Mouse (Mus musculus) kidney, embryonic 14.5 days (tissue): ENCODE data around the gene Fzd4. TPM values are rescaled to one million over a fixed set of nuclear protein-coding genes. Genes with fewer than 3 reads are reported as not detected.

Source experiments
- ATAC-seq: fragments of 200-750 bp; cut with Nextera tagmentation; 2 replicates; pipeline ENCODE4 v1.8.0; 2017; ENCODE audit warnings: moderate number of reproducible peaks, mild to moderate bottlenecking, moderate TSS enrichment, moderate library complexity; ENCODE audit not compliant: low FRiP score, low TSS enrichment
- H3K27ac ChIP-seq: fragments of 300-500 bp; sonication (generic); 2 replicates; pipeline ENCODE4 v1.5.1; 2014; ENCODE audit warnings: low read depth, mild to moderate bottlenecking, low read length, moderate library complexity, mixed read lengths
- H3K27me3 ChIP-seq: fragments of 300-500 bp; sonication (generic); 2 replicates; pipeline ENCODE4 v1.6.1; 2014; ENCODE audit warnings: mild to moderate bottlenecking, low read length; ENCODE audit not compliant: control insufficient read depth, insufficient read depth
- H3K36me3 ChIP-seq: fragments of 300-500 bp; sonication (generic); 2 replicates; pipeline ENCODE4 v1.6.1; 2014; ENCODE audit warnings: low read length, mixed read lengths; ENCODE audit not compliant: control insufficient read depth, insufficient read depth
- H3K4me1 ChIP-seq: fragments of 300-500 bp; sonication (generic); 2 replicates; pipeline ENCODE4 v1.6.1; 2014; ENCODE audit warnings: low read length, mixed read lengths; ENCODE audit not compliant: control insufficient read depth, insufficient read depth
- H3K4me2 ChIP-seq: fragments of 300-500 bp; sonication (generic); replicated peaks from 2 replicates; pipeline ENCODE4 v1.6.1; 2014; ENCODE audit warnings: low read depth, mild to moderate bottlenecking, low read length
- H3K4me3 ChIP-seq: fragments of 300-500 bp; sonication (generic); 2 replicates; pipeline ENCODE4 v1.5.1; 2014; ENCODE audit warnings: mild to moderate bottlenecking, low read length
- H3K9ac ChIP-seq: fragments of 300-500 bp; sonication (generic); 2 replicates; pipeline ENCODE4 v1.6.1; 2014; ENCODE audit warnings: low read depth, mild to moderate bottlenecking, low read length, moderate library complexity
- H3K9me3 ChIP-seq: fragments of 300-500 bp; sonication (generic); 2 replicates; pipeline ENCODE4 v1.6.1; 2016; ENCODE audit warnings: low read length; ENCODE audit not compliant: control insufficient read depth
- WGBS: fragments of 180-500 bp; shearing (Covaris S2); extraction: QIAGEN DNeasy Blood & Tissue Kit; methylation state at CpG from one replicate; pipeline ENCODE4 v1.1.7; 2014; 5-methylcytosine and 5-hydroxymethylcytosine counted together
- polyA plus RNA-seq: library from polyadenylated mRNA; unstranded; fragments of >200 nt; fragmentation: Nextera tagmentation; extraction: Ambion mirVana; gene quantifications from 2 replicates; pipeline ENCODE4 v1.2.1, GENCODE M21; 2014

Fzd4 gene
- polyA plus RNA-seq, 1 experiment from 2014 or later: 42.0 TPM

DNA sequence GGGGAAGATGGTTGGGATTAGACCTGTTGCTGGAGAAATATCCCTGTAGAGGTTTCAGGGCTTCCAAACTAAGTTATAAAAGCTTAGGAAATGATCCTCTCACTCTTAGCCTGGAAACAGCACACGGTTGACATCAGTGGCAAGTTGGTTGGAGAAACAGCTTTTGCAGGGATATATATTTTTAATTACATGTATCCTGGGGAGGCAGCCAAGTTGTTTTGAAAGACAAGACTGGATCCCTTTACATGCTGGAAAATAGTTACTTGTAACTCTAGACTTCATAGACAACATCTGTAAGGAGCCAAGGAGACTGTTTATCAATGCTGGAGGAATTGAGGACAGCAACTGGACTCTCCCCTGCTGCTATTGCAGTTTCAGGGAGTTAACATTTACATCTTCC, 1.9 kb downstream of the Fzd4 start:
- Histone ChIP-seq H3K27me3 (no peaks in the 10 kb centered on the region), H3K9me3 (no peaks in the 10 kb centered on the region), H3K27ac (0 out of 2 replicates have a peak overlapping the region, but pooled peaks have one; percentile 19), H3K4me2 (peak overlapping the region; percentile 57), H3K4me3 (peak overlapping the region; percentile 93), H3K36me3 (peaks cover 30% of the 10 kb centered on the region; the same call in 1 of the 2 replicates), H3K9ac (peak overlapping the region; percentile 63), H3K4me1 (peaks cover 59% of the 10 kb centered on the region)
- 6% methylated on average over 1 of the region's 1 CpGs for WGBS
- no peak for ATAC-seq

DNA sequence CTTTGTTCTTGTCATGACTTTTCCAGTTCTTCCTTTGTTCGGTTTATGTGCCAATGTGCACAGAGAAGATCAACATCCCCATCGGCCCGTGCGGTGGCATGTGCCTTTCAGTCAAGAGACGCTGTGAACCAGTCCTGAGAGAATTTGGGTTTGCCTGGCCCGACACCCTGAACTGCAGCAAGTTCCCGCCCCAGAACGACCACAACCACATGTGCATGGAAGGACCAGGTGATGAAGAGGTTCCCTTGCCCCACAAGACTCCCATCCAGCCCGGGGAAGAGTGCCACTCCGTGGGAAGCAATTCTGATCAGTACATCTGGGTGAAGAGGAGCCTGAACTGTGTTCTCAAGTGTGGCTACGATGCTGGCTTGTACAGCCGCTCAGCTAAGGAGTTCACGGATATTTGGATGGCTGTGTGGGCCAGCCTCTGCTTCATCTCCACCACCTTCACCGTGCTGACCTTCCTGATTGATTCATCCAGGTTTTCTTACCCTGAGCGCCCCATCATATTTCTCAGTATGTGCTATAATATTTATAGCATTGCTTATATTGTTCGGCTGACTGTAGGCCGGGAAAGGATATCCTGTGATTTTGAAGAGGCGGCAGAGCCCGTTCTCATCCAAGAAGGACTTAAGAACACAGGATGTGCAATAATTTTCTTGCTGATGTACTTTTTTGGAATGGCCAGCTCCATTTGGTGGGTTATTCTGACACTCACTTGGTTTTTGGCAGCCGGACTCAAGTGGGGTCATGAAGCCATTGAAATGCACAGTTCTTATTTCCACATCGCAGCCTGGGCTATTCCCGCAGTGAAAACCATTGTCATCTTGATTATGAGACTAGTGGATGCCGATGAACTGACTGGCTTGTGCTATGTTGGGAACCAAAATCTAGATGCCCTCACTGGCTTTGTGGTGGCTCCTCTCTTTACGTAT, 3.1 kb downstream of the Fzd4 start:
- no peak for ATAC-seq
- Histone ChIP-seq H3K27ac (peak overlapping the region; percentile 63), H3K36me3 (peaks cover 36% of the 10 kb centered on the region; the same call in 1 of the 2 replicates), H3K27me3 (no peaks in the 10 kb centered on the region), H3K9ac (peak overlapping the region; percentile 50), H3K4me3 (peak overlapping the region; percentile 93), H3K4me2 (peak overlapping the region; percentile 57), H3K4me1 (peaks cover 48% of the 10 kb centered on the region), H3K9me3 (no peaks in the 10 kb centered on the region)
- WGBS: 56% methylated on average over 24 of the region's 24 CpGs

DNA sequence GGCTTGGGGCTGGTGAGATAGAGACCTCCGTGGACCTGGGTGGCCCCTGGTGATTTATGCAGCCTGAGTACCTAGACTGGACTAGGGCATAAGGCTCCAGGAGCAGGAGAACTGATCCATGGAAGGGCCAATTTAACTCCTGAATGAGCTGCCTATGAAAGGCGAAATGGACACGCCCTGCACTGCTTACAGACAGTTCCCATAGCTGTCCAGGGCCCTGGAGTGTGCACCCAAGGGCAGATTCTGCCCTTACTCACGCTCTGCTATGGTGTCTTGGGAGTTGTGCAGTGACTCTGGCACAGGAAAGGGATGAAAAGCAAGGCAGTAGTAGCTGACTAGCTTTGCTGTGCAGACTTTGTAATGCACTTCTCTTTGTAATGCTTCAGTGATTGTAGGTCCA, 6.1 kb downstream of the Fzd4 start:
- Histone ChIP-seq H3K4me3 (no peak overlapping the region), H3K27ac (peak overlapping the region; percentile 63), H3K9me3 (no peaks in the 10 kb centered on the region), H3K9ac (no peak overlapping the region), H3K4me2 (peak overlapping the region; percentile 11), H3K36me3 (peaks cover 42% of the 10 kb centered on the region; the same call in 1 of the 2 replicates), H3K4me1 (peaks cover 59% of the 10 kb centered on the region), H3K27me3 (no peaks in the 10 kb centered on the region)
- peak; percentile 87 for ATAC-seq
- 26% methylated on average over 4 of the region's 4 CpGs for WGBS

DNA sequence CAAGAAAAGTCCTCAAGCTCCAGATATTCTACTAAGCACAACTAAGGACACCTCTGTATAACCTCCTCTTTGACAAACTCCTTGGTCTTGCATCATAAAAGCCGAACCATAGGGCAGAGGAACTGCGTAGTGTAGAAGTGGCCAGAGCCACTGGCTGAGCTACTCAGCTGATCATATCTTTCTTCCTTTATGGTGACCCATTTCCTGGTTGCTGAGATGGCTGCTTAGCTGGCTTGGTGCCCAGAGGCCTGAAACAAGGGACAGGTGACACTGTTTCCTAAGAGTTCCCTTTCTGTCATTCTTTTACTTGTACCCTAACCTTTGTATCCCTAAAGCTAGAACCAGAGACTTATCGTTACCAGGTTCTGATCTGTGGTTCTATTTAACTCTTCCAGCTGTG, 7.2 kb downstream of the Fzd4 start:
- Histone ChIP-seq H3K4me3 (no peak overlapping the region), H3K4me1 (peaks cover 59% of the 10 kb centered on the region), H3K36me3 (peaks cover 42% of the 10 kb centered on the region; the same call in 1 of the 2 replicates), H3K27ac (peak overlapping the region; percentile 8; the same call in 1 of the 2 replicates), H3K9ac (no peak overlapping the region), H3K9me3 (no peaks in the 10 kb centered on the region), H3K4me2 (no peak overlapping the region), H3K27me3 (no peaks in the 10 kb centered on the region)
- no peak for ATAC-seq
- WGBS: 68% methylated on average over 3 of the region's 3 CpGs

DNA sequence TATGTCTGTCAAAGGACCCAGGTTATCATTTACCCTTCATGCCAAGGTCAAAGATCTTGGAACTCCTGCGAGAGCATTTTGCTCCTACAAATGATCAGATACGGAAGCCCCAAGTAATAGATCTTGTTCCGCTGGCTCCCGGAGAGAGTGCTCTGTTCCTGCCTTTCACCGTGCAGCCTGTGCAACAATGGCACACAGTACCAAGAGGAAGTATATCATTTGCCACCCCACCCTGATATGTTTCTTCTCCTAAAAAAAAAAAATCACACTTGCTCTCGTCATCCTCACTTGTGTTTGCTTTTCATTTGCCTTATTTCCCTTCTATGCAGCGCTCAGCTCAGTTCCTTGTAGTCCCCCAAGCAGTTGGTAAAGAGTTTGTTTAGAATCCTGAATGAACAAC, 7.9 kb downstream of the Fzd4 start:
- Histone ChIP-seq H3K4me3 (no peak overlapping the region), H3K36me3 (peaks cover 40% of the 10 kb centered on the region; the same call in 1 of the 2 replicates), H3K27ac (peak overlapping the region; percentile 12), H3K27me3 (no peaks in the 10 kb centered on the region), H3K4me1 (peaks cover 54% of the 10 kb centered on the region), H3K9me3 (no peaks in the 10 kb centered on the region), H3K9ac (no peak overlapping the region), H3K4me2 (no peak overlapping the region)
- 67% methylated on average over 7 of the region's 7 CpGs for WGBS
- ATAC-seq: no peak

DNA sequence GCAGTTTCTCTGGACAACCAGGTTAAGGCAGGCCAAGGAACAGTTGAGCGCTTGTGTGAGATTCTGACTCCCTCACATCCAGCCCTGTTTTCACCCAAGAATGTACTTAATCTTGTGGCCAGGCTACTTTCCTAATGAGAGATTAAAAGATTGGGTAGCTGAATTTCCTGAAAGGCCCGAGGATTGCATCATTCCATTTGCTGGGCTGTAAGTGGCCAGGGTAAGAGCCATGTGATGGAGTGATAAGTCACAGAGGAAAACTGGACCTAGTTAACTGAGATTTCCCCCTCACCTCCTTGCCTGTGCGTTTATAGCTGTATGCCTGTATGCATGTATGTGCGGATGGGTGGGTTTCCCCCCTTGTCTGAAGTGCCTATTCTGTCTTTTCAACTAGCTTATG, 11.9 kb downstream of the Fzd4 start:
- Histone ChIP-seq H3K9me3 (no peaks in the 10 kb centered on the region), H3K4me1 (peaks cover 25% of the 10 kb centered on the region), H3K27ac (peak overlapping the region; percentile 32; the same call in 1 of the 2 replicates), H3K4me3 (no peak overlapping the region), H3K36me3 (peaks cover 12% of the 10 kb centered on the region; the same call in 1 of the 2 replicates), H3K27me3 (no peaks in the 10 kb centered on the region), H3K9ac (no peak overlapping the region), H3K4me2 (no peak overlapping the region)
- ATAC-seq: 0 out of 2 replicates have a peak, but pooled peaks have one; percentile 38
- whole genome bisulfite sequencing: 68% methylated on average over 4 of the region's 4 CpGs

DNA sequence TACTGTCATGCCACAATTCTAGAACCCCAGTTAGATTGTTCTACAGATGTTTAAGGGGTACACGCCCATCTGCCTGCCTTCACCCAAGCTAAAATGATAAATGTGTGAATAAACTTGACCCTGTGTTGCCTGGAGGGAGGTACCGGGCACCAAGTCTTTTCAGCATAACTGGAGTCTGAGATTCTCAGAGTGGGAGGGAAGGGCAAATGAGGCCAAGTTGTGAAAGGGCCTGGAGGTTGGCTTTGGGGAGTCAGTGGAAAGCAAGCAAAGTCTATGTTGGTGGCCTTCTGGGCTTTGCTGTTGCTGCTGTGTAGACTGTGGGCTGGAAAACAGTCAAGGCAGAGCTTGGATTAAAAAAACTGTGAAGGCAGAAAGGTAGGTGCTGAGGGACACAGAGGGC, 13.6 kb downstream of the Fzd4 start:
- H3K27ac ChIP-seq: no peak overlapping the region; the same call in 1 of the 2 replicates
- H3K4me1 ChIP-seq: peaks cover 24% of the 10 kb centered on the region
- H3K4me2 ChIP-seq: no peak overlapping the region
- 27% methylated on average over 2 of the region's 2 CpGs for WGBS
- H3K4me3 ChIP-seq: no peak overlapping the region
- H3K9ac ChIP-seq: no peak overlapping the region
- H3K9me3 ChIP-seq: no peaks in the 10 kb centered on the region
- H3K27me3 ChIP-seq: no peaks in the 10 kb centered on the region
- no peak for ATAC-seq
- peaks cover 1% of the 10 kb centered on the region; the same call in 1 of the 2 replicates for H3K36me3 ChIP-seq

DNA sequence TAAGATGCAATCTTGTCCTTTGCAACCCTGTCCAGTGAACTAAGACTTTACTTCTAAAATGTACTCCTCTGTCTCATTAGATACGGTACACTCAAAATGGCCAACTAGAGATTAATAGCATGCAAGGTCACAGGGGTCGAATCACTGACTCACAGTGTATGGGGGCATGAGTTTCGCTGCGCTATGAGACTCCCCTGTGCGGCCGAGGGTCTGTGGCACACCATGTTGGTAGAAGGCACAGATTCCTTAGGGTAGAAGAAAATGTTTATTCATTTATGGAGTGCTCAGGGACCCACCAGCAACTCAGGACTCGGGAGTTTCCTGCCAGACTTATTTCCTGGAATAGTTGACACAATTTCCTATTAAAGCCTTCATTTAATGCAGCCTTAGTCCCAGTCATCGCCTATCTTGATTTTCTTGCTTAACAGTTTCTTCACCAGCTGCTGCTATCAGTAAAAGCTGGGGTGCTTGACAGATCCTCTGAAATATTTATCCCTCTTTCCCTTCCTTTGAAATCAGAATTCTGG, 14.0 kb downstream of the Fzd4 start:
- Histone ChIP-seq H3K4me3 (no peak overlapping the region), H3K27ac (no peak overlapping the region; the same call in 1 of the 2 replicates), H3K27me3 (no peaks in the 10 kb centered on the region), H3K9ac (no peak overlapping the region), H3K4me2 (no peak overlapping the region), H3K4me1 (peaks cover 29% of the 10 kb centered on the region), H3K9me3 (no peaks in the 10 kb centered on the region), H3K36me3 (no peaks in the 10 kb centered on the region)
- ATAC-seq: no peak
- 23% methylated on average over 8 of the region's 8 CpGs for WGBS
